Mouse (Mus musculus) hindbrain, embryonic 11.5 days (tissue): ENCODE results near the gene Dlx3. TPM values are rescaled to one million over a fixed set of nuclear protein-coding genes. Genes with fewer than 3 reads are reported as not detected.

Experiments
- ATAC-seq: fragments of 200-750 bp; cut with Nextera tagmentation; 2 replicates; pipeline ENCODE4 v1.8.0; 2017; ENCODE audit warnings: mild to moderate bottlenecking, moderate TSS enrichment, moderate library complexity; ENCODE audit not compliant: low FRiP score
- DNase-seq: peaks from one replicate; pipeline ENCODE4 v3.0.0-alpha.2; 2015; ENCODE audit warnings: low spot score
- H3K27ac ChIP-seq: fragments of 300-500 bp; sonication (generic); 2 replicates; pipeline ENCODE4 v1.5.1; 2014; ENCODE audit warnings: mild to moderate bottlenecking, low read depth, low read length
- H3K27me3 ChIP-seq: fragments of 300-500 bp; sonication (generic); 2 replicates; pipeline ENCODE4 v1.6.1; 2014; ENCODE audit warnings: mild to moderate bottlenecking, low read length, moderate library complexity, mixed read lengths; ENCODE audit not compliant: control insufficient read depth, insufficient read depth
- H3K36me3 ChIP-seq: fragments of 300-500 bp; sonication (generic); 2 replicates; pipeline ENCODE4 v1.6.1; 2014; ENCODE audit warnings: mild to moderate bottlenecking, low read length, moderate library complexity, mixed read lengths; ENCODE audit not compliant: control insufficient read depth, insufficient read depth
- H3K4me1 ChIP-seq: fragments of 300-500 bp; sonication (generic); replicated peaks from 2 replicates; pipeline ENCODE4 v1.6.1; 2014; ENCODE audit warnings: low read length, mixed read lengths; ENCODE audit not compliant: control insufficient read depth, insufficient read depth
- H3K4me2 ChIP-seq: fragments of 300-500 bp; sonication (generic); replicated peaks from 2 replicates; pipeline ENCODE4 v1.6.1; 2014; ENCODE audit warnings: mild to moderate bottlenecking, low read depth, low read length
- H3K4me3 ChIP-seq: fragments of 300-500 bp; sonication (generic); 2 replicates; pipeline ENCODE4 v1.5.1; 2014; ENCODE audit warnings: low read depth, low read length
- H3K9ac ChIP-seq: fragments of 300-500 bp; sonication (generic); 2 replicates; pipeline ENCODE4 v1.6.1; 2014; ENCODE audit warnings: low read depth, low read length
- H3K9me3 ChIP-seq: fragments of 300-500 bp; sonication (generic); 2 replicates; pipeline ENCODE4 v1.6.1; 2016; ENCODE audit warnings: low read length; ENCODE audit not compliant: control insufficient read depth
- WGBS: fragments of 180-500 bp; shearing (Covaris S2); extraction: QIAGEN DNeasy Blood & Tissue Kit; methylation state at CpG from one replicate; pipeline ENCODE4 v1.1.7; 2014; 5-methylcytosine and 5-hydroxymethylcytosine counted together
- polyA plus RNA-seq: library from polyadenylated mRNA; unstranded; fragments of >200 nt; fragmentation: Nextera tagmentation; extraction: Ambion mirVana; gene quantifications from 2 replicates; pipeline ENCODE4 v1.2.1, GENCODE M21; 2014

The Dlx3 gene
- polyA plus RNA-seq, 1 experiment from 2014 or later: 1.7 TPM

- peaks cover 39% of the 10 kb centered on the region for H3K27me3 ChIP-seq
Measured at GRCm38 (mm10) chr11:95153681-95154080, 33.8 kb downstream of the Dlx3 start.

GRCm38 (mm10) chr11:95155511-95155910 lies 35.6 kb downstream of the Dlx3 start:
- Histone ChIP-seq H3K4me2 (no peak overlapping the region), H3K36me3 (no peaks in the 10 kb centered on the region), H3K9me3 (no peaks in the 10 kb centered on the region), H3K27ac (no peak overlapping the region), H3K4me3 (no peak overlapping the region), H3K4me1 (no peaks in the 10 kb centered on the region), H3K9ac (no peak overlapping the region), H3K27me3 (peaks cover 26% of the 10 kb centered on the region)
- DNase-seq (no peak), ATAC-seq (no peak)
- WGBS: 69% methylated on average over 2 of the region's 2 CpGs

More at GRCm38 (mm10) chr11:95153681-95154080, 33.8 kb downstream of the Dlx3 start:
- Histone ChIP-seq H3K27ac (no peak overlapping the region), H3K4me3 (no peak overlapping the region), H3K9me3 (no peaks in the 10 kb centered on the region), H3K4me2 (no peak overlapping the region), H3K9ac (no peak overlapping the region), H3K4me1 (no peaks in the 10 kb centered on the region), H3K36me3 (no peaks in the 10 kb centered on the region)
- 79% methylated on average over 5 of the region's 5 CpGs for WGBS
- ATAC-seq: no peak
- no peak for DNase-seq

- H3K4me1 ChIP-seq: no peaks in the 10 kb centered on the region
- H3K27ac ChIP-seq: no peak overlapping the region
- peaks cover 8% of the 10 kb centered on the region for H3K27me3 ChIP-seq
- ATAC-seq (no peak), DNase-seq (no peak)
- no peaks in the 10 kb centered on the region for H3K9me3 ChIP-seq
- 70% methylated on average over 5 of the region's 5 CpGs for WGBS
- H3K9ac ChIP-seq: no peak overlapping the region
- H3K4me3 ChIP-seq: no peak overlapping the region
- H3K4me2 ChIP-seq: no peak overlapping the region
- no peaks in the 10 kb centered on the region for H3K36me3 ChIP-seq
Measured at GRCm38 (mm10) chr11:95157356-95157755, 37.4 kb downstream of the Dlx3 start.

- H3K27ac ChIP-seq: no peak overlapping the region
- DNase-seq: no peak
- no peak for ATAC-seq
- H3K9me3 ChIP-seq: no peaks in the 10 kb centered on the region
- H3K4me1 ChIP-seq: no peaks in the 10 kb centered on the region
- 69% methylated on average over 5 of the region's 5 CpGs for WGBS
- peaks cover 4% of the 10 kb centered on the region; the same call in 1 of the 2 replicates for H3K27me3 ChIP-seq
- H3K36me3 ChIP-seq: no peaks in the 10 kb centered on the region
- H3K4me3 ChIP-seq: no peak overlapping the region
- no peak overlapping the region for H3K9ac ChIP-seq
- no peak overlapping the region for H3K4me2 ChIP-seq
Measured at GRCm38 (mm10) chr11:95157872-95158271, 38.0 kb downstream of the Dlx3 start.

GRCm38 (mm10) chr11:95159763-95160371 lies 39.9 kb downstream of the Dlx3 start:
- H3K9ac ChIP-seq: no peak overlapping the region
- H3K36me3 ChIP-seq: no peaks in the 10 kb centered on the region
- H3K4me2 ChIP-seq: no peak overlapping the region
- no peak overlapping the region for H3K27ac ChIP-seq
- no peak overlapping the region for H3K4me3 ChIP-seq
- H3K9me3 ChIP-seq: no peaks in the 10 kb centered on the region
- 89% methylated on average over 8 of the region's 8 CpGs for WGBS
- no peaks in the 10 kb centered on the region for H3K27me3 ChIP-seq
- H3K4me1 ChIP-seq: no peaks in the 10 kb centered on the region
- ATAC-seq (no peak), DNase-seq (no peak)

- no peak overlapping the region for H3K9ac ChIP-seq
- H3K4me2 ChIP-seq: no peak overlapping the region
- no peak for DNase-seq
- 50% methylated on average over 7 of the region's 7 CpGs for WGBS
- no peak for ATAC-seq
- no peak overlapping the region for H3K27ac ChIP-seq
- H3K36me3 ChIP-seq: no peaks in the 10 kb centered on the region
- H3K4me3 ChIP-seq: no peak overlapping the region
- no peaks in the 10 kb centered on the region for H3K27me3 ChIP-seq
- H3K9me3 ChIP-seq: no peaks in the 10 kb centered on the region
- no peaks in the 10 kb centered on the region for H3K4me1 ChIP-seq
Measured at GRCm38 (mm10) chr11:95160693-95161092, 40.8 kb downstream of the Dlx3 start.

GRCm38 (mm10) chr11:95161708-95162107 lies 41.8 kb downstream of the Dlx3 start:
- Histone ChIP-seq H3K27ac (no peak overlapping the region), H3K4me3 (no peak overlapping the region), H3K36me3 (no peaks in the 10 kb centered on the region), H3K4me2 (no peak overlapping the region), H3K9me3 (no peaks in the 10 kb centered on the region), H3K9ac (no peak overlapping the region), H3K4me1 (no peaks in the 10 kb centered on the region), H3K27me3 (no peaks in the 10 kb centered on the region)
- 52% methylated on average over 4 of the region's 4 CpGs for WGBS
- no peak for ATAC-seq
- no peak for DNase-seq

GRCm38 (mm10) chr11:95165857-95166256 lies 45.9 kb downstream of the Dlx3 start:
- Histone ChIP-seq H3K9ac (no peak overlapping the region), H3K4me2 (no peak overlapping the region), H3K9me3 (no peaks in the 10 kb centered on the region), H3K36me3 (no peaks in the 10 kb centered on the region), H3K27me3 (no peaks in the 10 kb centered on the region), H3K4me1 (no peaks in the 10 kb centered on the region), H3K4me3 (no peak overlapping the region), H3K27ac (no peak overlapping the region)
- DNase-seq (no peak), ATAC-seq (no peak)
- 81% methylated on average over 5 of the region's 5 CpGs for WGBS
